Mouse (Mus musculus) embryonic fibroblast, embryonic 13.5 days (primary cell): ENCODE measurements around the gene Rarres2.

Source experiments
- CTCF ChIP-seq: IDR thresholded peaks from 2 replicates; pipeline ENCODE4 v1.5.1; 2011; ENCODE audit warnings: mild to moderate bottlenecking, control low read depth, low read length, moderate library complexity, borderline replicate concordance; ENCODE audit not compliant: insufficient read depth
- POLR2A ChIP-seq: IDR thresholded peaks from 2 replicates; pipeline ENCODE4 v1.6.1; 2011; ENCODE audit warnings: low read depth, mild to moderate bottlenecking, control low read depth, low read length, moderate library complexity

- no peak for TF ChIP-seq CTCF
- no peak for TF ChIP-seq POLR2A
Observed at GRCm38 (mm10) chr6:48591871-48592270, 19.3 kb upstream of the Rarres2 start.
